Mouse (Mus musculus) telencephalon, adult 2 months (tissue): Measurements from ENCODE around the gene Bpifb5.
A peak's percentile ranks its signal among the peaks of the same experiment; 100 is the strongest.
"Not testable (repeated sequence)": the region's sequence is repeated elsewhere in the genome, so short reads cannot be mapped to it uniquely, and the experiment has no call there.

Experiments used
- DNase-seq: peaks from one replicate; pipeline ENCODE4 v3.0.0-alpha.2; 2011; ENCODE audit warnings: low read depth, low spot score

The Bpifb5 gene

DNA sequence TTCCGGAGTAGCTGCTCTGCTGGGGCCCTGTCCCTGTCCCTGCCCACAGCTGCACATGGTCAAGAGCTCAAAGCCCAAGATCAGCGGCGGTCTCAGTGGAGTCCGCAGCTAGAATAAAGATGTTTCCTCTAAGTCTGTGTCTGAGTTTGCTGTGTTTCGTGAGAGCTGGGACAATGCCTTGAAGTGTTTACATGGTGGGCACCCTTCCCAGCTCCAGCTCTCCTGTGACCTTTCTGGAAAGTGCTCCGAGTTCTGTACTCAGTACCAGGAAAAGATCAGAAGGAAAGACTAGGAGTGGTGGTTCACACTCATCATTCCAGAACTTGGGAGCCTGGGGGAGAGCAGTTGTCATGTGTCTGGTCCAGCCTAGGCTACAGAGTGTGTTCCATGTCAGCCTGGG lies 17.2 kb downstream of the Bpifb5 start:
- DNase-seq: no peak

DNA sequence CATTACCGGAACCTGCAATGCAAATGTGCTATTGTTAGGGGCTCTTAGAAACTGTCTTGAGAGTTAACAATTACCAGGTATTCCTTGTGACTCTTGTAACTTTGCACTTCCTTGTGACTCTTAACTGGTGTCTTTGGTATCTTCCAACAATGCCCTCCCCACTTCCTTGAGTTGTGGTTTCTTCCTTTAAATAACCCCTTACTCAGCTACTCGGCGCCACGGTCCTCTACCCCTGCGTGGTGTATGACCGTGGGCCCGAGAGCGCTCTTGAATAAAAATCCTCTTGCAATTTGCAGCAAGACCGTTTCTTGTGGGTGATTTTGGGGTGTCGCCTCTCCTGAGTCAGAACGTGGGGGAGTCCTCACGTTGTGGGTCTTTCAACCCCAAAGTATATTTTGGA lies 19.2 kb downstream of the Bpifb5 start:
- DNase-seq: not testable (repeated sequence)

DNA sequence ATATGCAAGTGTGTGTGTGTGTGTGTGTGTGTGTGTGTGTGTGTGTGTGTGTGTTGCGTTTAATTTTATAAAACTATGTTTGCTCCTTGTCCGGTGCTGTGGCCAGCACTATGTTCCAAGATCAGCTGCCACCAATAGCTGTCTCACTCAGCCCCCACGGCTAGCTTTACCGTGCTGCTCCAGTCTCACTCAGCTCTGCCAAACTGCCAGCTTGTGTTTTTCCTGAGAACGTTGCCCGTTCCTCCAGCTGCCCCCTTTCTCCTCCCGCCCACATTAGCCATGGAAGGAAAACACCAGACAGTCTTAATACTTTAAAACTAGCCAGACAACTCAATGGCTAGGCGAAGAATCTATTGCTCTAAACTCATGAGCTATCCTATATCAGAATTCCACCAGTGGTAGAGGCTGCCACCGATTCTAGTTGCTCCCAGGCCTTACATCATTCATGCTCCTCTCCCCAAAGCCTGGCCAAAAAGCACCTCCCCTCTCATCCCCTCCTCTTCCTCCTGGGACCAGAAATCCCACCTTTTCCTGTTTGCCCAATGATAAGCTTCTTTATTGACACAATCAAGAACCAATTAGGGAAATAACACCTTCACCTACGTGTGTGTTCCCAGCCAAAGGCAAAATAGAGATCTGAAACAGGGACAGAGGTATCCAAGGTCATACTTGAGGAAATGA lies 20.0 kb downstream of the Bpifb5 start:
- DNase-seq: peak; percentile 75

DNA sequence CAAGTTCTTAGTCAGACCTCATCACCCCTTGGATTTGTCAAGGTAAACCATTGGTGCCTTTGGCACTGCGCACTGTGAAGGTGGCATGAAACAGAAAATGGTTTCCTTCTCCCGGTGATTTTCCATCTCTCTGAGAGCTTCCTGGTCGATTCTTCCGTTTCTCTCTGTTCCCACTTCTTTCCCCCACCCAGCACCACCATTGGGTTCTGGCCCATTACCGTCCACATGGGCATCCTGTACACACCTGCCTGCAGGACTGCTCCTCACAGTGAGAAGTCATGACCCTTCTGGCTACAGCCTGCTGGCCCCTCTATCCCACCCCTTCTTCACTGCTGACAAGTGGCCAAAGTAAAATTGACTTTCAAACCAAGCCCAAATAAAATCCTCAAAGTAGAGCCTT lies 21.8 kb downstream of the Bpifb5 start:
- DNase-seq: no peak

DNA sequence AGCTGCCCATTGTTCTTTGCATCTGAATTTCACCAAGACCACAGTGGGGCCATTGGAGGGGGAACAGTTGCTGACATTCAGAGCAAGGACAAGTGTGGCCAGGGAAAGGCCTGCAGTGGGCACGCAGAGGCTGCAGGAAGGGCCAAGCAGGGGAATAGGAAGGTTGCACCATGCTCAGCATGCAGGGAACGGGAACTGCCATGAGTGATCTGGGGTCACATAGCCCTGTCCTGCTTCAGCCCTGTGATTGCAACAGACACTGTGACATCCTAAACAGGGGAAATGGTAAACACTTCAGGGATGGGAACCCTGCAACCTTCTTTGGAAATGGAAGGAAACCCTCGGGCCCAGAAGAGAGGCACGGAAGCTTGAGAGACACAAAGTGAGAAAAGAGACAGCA lies 31.7 kb downstream of the Bpifb5 start:
- DNase-seq: not testable (repeated sequence)

DNA sequence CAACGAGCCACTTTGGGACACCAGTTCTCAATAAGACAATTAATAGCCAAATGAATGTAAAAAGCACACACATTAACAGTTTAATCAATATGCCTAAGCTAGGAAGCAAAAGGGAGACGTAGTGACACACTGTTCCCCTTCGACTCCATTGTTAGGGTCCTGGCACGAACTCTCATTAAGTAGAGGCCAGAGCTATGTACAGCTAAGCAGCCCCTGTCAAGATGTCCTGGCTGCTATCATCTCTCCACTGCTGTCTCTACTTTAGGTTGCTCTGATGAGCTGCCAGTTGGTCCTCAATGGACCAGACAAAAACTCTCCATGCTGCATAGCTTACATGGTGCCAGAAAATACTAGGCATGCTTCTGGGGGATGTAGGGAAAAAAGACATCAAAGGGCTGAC lies 32.2 kb downstream of the Bpifb5 start:
- DNase-seq: no peak

DNA sequence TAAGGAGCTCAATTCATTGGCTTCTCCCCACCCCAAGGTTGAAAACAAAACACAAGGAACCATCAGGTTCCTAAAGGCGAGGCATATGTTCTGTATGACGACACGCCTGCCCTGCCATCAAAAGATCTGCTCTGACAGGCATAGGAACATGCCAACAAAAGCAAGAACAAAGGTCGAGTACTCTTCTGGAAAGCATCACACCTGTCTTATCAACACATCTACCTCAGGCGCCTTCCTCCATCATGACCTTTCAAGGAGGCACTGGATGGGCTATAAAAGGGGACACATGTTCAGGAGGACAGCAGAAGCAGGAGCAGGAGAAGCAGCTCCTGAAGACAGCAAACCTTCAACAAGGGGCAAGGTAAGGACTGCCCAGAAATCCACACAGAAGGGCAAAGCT lies 34.0 kb downstream of the Bpifb5 start, which contains the start of gene Bpifb9a:
Gene Bpifb9a (plus strand): TSS at position 301 of the 400 bp plus-strand sequence.
- DNase-seq: not testable (repeated sequence)

DNA sequence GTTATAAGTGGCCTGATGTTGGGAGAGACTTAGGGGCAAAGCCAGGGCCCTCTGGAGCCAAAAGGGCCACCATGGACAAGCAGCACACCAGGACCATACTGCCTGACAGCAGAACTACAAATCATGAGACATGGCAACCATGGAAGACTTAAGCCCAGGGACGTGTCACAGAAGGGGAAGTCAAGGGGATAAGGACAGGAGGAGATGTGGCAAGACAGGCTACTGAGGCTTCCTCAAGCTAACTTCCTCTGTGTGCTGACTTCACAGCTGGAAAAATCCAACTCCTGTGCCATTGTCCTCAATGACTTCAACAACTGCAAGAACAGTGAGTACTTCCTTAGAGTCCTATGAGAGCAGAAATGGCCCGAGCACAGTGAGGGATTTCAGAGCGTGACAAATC lies 40.9 kb downstream of the Bpifb5 start:
- DNase-seq: not testable (repeated sequence)
